Mouse (Mus musculus): Measurements from ENCODE around the gene 4930452B06Rik.
"Not testable (repeated sequence)": the region's sequence is repeated elsewhere in the genome, so short reads cannot be mapped to it uniquely, and the experiment has no call there.

The 4930452B06Rik gene

DNA sequence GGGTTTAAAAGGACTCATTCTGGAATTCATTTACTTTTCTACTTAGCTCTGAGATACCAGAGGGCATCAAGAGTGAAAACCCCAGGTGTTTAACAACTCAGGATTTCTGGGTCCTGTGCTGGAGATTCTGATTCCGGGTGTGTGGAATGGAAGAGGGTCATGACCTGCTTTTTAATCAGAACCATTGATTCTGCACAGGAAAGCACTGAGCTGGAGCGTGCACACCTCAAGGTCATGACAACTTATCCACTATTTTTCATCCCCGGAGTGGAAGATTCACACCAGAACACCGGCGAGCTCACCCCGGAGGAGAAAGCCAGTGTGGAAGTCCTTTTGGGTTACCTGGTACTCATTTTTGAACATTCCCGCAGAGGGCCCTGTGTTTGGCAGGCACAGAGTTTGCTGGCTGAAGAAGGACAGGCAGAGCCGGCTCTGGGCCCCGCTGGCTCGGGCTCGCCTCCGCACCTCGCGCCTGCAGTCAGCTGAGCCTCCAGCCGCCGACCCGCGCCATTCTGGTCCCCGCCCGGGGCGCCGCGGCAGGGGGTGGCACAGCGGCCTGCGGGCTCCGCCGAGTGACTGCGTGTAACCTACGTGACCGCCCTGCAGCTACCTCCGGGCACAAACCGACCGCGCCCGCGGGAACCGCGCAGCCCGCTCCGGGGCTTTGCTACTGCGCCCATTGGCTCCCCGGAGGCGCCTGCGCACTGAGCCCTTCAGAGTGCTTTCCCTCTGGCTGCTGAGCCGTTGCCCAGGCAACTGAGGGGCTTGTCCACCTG lies at the start of gene 4930452B06Rik:
Gene 4930452B06Rik (minus strand): TSS at position 605 of the 776 bp plus-strand sequence.
- in situ Hi-C loops (cut with MboI, MseI) = no loop called here

GRCm38 (mm10) chr14:8712674-8713073 lies 46.6 kb upstream of the 4930452B06Rik start:
- in situ Hi-C loops (cut with MboI, MseI) = no loop called here

DNA sequence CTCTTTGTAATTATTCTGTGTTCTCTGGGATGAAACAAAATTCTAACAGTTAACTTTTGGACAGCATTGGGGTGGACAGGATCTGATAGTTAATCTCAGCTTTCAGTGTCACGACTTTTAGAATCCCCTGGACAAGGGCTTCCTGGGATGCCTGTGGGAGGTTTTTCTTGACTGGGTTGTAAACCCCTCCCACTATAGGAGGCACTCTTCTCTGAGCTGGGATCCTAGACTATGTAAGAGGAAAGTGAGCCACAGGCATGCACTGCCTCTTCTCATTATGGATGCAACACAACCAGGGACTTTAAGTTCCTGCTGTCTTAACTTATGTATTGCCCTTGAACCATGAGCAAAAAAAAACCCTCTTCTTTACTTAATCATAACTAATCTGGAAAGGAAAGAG lies 23.4 kb upstream of the 4930452B06Rik start:
- in situ Hi-C loops (cut with MboI, MseI) = no loop called here

GRCm38 (mm10) chr14:8688462-8688861 lies 22.4 kb upstream of the 4930452B06Rik start:
- in situ Hi-C loops (cut with MboI, MseI) = no loop called here

DNA sequence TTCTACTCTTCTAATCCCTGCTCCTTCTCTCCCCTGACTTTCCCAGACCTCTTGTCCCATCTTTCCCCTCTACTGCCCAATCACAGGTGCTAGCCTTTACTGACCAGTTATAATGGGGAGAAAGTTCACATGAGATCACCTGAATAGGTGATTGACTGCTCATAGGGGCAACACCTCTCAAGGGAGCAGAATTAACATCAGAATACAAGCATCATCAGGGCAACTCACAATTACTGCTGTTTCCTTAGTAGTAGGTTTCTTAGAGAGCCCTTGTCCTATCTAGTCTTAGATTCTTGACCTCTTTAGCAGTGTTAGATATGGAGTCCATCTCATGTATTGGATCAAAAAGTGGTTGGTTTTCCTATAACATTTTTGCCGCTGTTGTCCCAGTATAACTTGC lies 20.1 kb upstream of the 4930452B06Rik start:
- in situ Hi-C loops (cut with MboI, MseI) = no loop called here

DNA sequence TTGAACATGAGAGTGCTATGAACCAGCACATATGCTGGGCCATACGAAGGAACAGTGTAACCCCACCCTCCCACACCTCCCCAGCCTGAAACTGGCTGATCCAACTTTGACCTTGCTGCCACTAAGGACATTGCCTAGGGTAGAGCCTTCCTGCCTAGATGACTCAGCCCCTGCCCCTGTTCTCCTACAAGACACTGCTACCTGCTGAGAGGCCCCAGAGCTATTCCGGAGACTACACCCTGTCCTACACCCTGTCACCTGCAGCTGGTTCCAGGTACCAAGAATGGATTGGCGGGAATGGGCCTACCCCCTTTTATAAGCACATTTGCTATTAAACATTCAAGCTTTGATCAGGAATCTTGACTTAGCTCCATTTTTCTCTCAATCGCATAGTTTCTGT lies 13.9 kb upstream of the 4930452B06Rik start:
- in situ Hi-C loops (cut with MboI, MseI) = no loop called here

GRCm38 (mm10) chr14:8660359-8660758 lies 5.7 kb downstream of the 4930452B06Rik start:
- in situ Hi-C loops (cut with MboI, MseI) = no loop called here

DNA sequence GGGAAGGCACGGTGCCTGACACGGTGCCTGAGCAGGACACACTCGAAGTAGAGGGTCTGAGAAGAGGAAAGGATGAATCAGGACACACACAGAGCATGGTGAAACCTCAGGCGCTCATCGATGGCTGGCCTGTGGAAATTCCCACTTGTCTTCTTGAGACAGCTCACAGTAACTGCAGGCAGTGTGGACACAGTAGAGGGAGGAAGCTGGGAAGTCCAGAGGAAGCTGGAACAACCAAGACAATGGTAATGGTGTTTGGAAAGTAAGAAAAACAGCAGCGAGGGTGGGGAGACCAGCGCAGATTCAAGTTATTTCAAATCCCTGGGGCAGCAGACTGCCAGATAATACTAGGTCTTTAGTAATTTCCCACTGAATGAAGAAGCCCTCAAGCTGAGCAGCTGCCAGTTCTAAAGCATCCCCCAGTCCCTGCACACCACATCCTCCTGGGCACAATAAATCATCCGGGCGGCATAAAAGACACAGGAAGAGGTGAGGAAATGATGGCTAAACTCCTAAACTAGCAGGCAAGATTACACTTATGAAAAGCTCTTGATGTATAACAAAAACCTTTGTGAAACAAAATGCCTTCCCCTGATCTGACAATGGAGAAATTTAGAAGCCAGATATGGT lies 24.3 kb downstream of the 4930452B06Rik start:
- in situ Hi-C loops (cut with MboI, MseI) = no loop called here

- in situ Hi-C loops (cut with MboI, MseI) = loop anchor here (10.0 kb wide), 1 partner anchor 1413 kb away; no protein-coding TSS in a partner anchor
Measured at GRCm38 (mm10) chr14:8632211-8632610, 33.8 kb downstream of the 4930452B06Rik start.

DNA sequence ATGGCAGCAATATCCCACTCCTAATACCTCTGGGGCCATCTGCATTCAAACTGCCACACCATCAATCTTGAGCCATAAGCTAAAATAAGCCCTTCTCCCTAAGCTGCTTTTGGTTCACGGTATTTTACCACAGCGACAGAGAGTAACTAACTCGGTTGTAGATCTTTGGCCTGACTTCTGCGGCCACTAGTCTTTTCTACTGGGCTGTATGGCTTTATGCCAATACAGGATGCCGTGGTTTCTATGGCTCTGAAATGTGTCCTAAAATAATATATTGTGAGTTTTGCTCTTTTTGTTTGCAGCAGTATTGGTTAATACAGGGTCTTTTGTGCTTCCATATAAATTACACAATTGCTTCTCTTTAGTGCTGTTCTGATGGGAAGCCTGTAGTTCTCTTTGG lies 37.6 kb downstream of the 4930452B06Rik start:
- in situ Hi-C loops (cut with MboI, MseI) = no loop called here

- in situ Hi-C loops (cut with MboI, MseI) = no loop called here
Measured at GRCm38 (mm10) chr14:8627481-8627880, 38.6 kb downstream of the 4930452B06Rik start.

GRCm38 (mm10) chr14:8621164-8621563 lies 44.9 kb downstream of the 4930452B06Rik start:
- in situ Hi-C loops (cut with MboI, MseI) = no loop called here

GRCm38 (mm10) chr14:8620580-8620979 lies 45.5 kb downstream of the 4930452B06Rik start:
- in situ Hi-C loops (cut with MboI, MseI) = no loop called here

DNA sequence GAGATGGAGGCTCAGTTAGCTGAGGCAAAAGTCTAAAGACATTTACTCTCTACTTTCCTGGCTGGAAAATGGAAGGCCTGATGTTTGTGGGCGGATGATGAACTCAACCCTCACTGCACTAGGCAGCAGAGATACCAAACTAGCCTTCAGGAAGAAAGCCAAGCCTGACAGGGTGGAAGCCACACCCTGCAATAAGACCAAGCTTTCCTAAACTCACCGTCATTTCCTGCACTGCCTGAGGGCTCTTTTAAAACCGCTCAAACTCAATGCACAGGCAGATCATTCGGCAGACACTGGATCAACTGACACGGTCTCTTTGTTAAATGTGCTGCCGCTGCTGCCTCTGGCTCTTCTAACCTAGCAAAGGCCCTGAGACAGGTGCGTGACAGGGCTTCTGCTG lies 50.4 kb downstream of the 4930452B06Rik start:
- in situ Hi-C loops (cut with MboI, MseI) = no loop called here

DNA sequence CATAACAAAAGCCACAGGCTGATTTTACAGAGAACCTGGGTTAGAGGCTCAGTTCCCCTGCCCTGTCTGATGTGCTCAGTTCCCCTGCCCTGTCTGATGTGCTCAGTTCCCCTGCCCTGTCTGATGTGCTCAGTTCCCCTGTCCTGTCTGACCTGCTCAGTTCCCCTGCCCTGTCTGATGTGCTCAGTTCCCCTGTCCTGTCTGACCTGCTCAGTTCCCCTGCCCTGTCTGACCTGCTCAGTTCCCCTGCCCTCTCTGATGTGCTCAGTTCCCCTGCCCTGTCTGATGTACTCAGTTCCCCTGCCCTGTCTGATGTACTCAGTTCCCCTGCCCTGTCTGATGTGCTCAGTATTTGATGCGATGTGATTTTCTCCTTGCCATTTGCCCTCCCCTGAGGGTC lies 51.6 kb downstream of the 4930452B06Rik start:
- in situ Hi-C loops (cut with MboI, MseI) = not testable (repeated sequence)

DNA sequence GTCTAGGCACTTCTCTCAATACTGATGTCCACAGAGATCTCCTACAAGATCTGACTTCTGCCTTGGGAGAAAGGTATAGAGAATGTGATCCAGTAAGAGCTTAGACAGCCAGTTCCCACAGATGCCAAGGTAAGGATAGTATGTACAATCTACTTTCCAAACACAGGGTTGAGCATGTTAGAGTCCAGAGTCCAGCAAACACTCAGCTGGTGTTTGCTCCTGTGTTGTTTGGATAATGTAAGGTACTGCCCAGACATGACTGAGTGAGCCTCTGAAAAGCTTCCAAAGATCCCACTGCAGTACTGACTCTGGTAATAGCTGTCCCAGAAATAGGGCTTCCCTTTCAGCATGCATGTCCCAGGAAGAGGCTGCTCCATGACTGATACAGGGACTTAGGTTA lies 54.0 kb downstream of the 4930452B06Rik start:
- in situ Hi-C loops (cut with MboI, MseI) = no loop called here

DNA sequence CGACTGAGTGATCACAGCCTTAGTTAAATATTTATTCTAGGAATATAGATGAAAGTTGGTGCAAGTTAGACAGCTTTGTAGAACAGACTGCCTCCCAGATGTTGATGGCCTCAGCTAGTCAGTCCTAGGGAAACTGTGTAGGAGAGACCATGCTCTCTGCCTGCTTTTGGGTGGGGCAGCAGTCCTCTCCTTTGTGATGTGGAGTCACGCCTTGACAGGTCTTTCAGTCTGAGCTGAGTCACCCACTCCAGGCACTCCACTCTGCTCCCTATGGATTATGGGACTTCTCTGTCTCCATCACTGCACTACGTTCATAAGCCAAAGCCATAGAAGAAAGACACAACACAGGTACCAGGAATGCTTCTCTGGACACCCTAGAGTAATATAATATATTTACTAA lies 55.9 kb downstream of the 4930452B06Rik start:
- in situ Hi-C loops (cut with MboI, MseI) = no loop called here

DNA sequence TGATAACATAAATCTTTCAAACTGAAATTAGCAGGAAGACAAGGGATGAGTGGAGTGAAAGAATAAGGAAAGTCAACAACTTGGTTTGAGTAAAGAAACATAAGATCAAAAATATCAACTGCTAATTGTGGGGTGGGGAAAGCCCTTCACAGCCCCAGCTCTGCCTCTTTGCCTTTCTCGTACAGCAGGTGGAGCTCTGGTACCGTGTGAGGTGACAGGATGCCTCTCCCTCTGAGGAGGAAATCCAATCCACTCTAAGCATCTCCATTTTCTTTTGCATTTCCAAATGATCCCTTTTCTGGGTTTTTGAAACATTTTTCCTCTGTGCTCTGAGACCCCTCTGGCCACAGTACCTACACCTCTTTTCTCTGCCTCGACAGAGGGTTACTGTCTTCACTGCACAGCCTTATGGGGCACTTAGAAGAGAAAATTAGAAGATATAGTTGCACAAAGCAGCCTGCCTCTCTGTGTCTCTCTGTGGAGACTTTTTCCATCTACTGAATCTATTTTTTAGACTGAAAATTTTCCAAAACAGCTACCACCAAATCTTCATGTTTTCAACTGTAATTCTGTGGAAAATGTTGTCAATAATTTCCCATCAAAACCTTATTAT lies 57.4 kb downstream of the 4930452B06Rik start:
- in situ Hi-C loops (cut with MboI, MseI) = loop anchor here (10.0 kb wide), 1 partner anchor 196 kb away; no protein-coding TSS in a partner anchor

- in situ Hi-C loops (cut with MboI, MseI) = loop anchor here (10.0 kb wide), 1 partner anchor 200 kb away; no protein-coding TSS in a partner anchor
Measured at GRCm38 (mm10) chr14:8604898-8605297, 61.1 kb downstream of the 4930452B06Rik start.

DNA sequence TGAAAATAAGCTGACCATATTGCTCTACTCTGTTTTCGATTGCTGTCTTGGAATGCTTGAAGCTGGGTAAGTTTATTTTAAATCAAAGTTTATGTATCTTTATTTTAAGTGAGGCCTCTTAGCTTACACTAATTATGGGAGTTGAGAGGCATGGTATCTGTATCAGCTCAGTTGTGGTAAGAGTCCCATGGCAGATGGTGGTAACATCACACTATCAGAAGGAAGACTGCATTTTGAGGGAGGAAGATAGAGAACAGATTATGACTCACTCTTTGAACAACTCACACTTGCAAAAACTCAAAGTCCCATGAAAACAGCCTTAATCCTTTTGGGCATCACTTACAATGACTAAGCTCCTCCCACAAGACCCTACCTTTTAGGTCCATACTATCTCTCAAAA lies 81.0 kb downstream of the 4930452B06Rik start:
- in situ Hi-C loops (cut with MboI, MseI) = loop anchor here (10.0 kb wide), 1 partner anchor 230 kb away; no protein-coding TSS in a partner anchor

DNA sequence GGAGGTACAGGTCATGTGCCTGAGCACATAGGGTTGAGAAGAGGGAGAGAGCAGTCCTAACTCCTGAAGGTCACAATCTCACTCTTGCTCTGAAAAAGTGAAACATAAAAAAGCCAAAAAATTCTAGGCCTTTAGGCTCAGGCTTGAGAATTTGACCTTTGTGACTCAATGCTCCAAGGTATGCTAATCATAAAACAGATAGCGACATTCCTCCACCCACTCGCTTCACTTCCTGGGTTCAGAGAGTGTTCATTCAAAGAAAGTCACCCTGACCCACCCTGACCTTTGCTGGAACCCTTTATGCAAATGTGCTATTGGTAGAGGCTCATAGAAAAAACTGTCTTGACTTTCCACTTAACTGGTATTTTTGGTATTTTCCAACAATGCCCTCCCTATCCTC lies 115.0 kb downstream of the 4930452B06Rik start:
- in situ Hi-C loops (cut with MboI, MseI) = not testable (repeated sequence)

DNA sequence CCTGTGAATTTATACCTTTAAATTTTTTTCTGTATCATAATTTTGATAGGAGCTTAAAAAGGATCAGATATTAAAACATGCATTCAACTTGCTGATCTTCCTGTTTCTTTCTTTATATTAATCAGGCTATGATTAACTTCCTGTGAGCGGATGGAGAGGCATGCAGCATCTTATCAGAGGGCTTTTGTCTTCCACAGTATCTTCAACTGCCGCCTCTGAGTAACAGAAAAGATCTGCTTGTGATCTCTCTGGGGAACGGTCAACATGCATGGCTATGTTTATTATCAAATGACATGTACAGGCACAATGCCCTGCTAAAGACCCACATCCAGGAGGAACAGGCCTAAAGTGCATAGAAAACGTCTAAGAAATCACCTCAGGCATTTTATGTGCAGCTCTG lies 116.9 kb downstream of the 4930452B06Rik start:
- in situ Hi-C loops (cut with MboI, MseI) = no loop called here
